Mouse (Mus musculus): ENCODE measurements around the gene Mme. TPM values are rescaled to one million over a fixed set of nuclear protein-coding genes. Genes with fewer than 3 reads are reported as not detected.

Mme gene
- 2.3 TPM in 2 replicates for polyA plus RNA-seq (2014; fragmentation: Nextera tagmentation; extraction: Ambion mirVana)

DNA sequence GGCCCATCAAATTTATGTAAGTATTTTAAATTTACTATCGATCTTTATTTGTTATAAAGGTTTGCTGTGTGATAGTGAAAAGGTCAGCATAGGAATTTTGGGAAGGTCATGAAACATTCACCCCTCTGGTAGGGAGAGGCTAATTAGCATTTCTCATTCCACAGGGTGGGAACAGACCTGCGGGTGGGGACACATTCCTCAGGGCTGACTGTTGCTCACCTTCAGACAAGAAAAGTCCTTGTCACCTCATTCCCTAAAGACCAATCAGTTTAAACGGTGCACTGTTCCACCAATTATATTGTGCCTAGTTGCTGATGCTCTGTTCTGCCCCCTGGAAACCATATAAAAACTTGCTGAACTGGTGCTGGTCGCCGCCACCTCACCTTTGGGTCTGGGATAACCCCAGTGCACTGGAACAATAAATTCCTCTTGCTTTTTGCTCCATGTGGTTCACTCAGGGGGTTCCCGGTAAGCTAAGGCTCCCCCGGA, at the start of gene Mme:
Mme (plus strand) TSS at position 439 of the 489 bp plus-strand sequence.
- Histone ChIP-seq H3K4me2 (replicated peaks; ENCODE audit: low read depth, low read length) (no peak within 1 kb of the TSS), H3K36me3 (ENCODE audit: control insufficient read depth, insufficient read depth, low read length) (no peaks in the 10 kb centered on the region), H3K27ac (ENCODE audit: low read length) (no peak within 1 kb of the TSS), H3K9me3 (ENCODE audit: control insufficient read depth, low read depth, low read length) (no peaks in the 10 kb centered on the region), H3K9ac (replicated peaks; ENCODE audit: low read depth, low read length) (no peak within 1 kb of the TSS), H3K4me1 (ENCODE audit: control insufficient read depth, insufficient read depth, low read length) (no peaks in the 10 kb centered on the region), H3K4me3 (ENCODE audit: low read depth, low read length) (no peak within 1 kb of the TSS), H3K27me3 (ENCODE audit: control insufficient read depth, insufficient read depth, low read length) (no peaks in the 10 kb centered on the region)
- ATAC-seq (ENCODE audit: insufficient number of reproducible peaks, insufficient read depth, low FRiP score, low read depth) = no peak
- WGBS = 78% methylated on average over 7 of the region's 7 CpGs

DNA sequence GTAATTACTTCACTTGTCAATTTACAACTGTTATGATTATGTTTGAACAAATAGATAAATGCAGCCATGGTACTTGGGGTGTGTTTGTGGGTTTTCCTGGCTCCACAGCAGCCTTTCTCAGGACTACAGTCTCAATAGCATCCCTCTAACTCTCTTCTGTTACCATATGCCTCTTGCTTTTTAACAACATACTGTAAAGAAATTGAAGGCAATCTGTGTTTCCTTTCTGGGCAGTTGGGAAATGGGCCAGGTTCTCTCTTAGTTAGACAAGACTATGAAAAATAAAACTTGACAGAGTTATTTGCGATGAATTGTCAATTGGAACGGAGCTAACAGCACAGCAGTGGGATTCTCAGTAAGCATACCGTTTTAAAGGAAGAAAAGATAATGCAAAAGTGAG, 44.8 kb upstream of the Mme start:
- ATAC-seq (ENCODE audit: insufficient number of reproducible peaks, insufficient read depth, low FRiP score, low read depth) = no peak
- 74% methylated on average over 3 of the region's 3 CpGs for WGBS

DNA sequence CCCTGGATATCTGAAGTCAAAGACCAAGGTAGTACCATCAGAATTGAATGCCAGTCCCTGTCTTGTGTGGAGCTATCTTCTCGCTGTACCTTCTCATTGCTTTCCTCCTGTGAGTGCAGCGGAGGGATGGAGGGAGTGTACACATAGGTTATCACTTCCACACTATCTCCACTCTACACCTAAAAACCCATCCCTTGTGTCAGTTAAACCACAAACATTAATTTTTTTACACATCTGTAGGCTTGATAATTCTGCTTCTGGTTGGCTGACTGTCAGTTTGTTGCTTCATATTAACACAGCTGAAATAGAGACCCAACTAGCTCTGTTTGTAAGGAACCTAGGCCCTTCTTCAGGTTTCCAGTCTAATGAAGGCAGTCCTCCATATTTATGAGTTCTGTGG, 43.3 kb upstream of the Mme start:
- Histone ChIP-seq H3K9ac (replicated peaks; ENCODE audit: low read depth, low read length) (no peak overlapping the region), H3K27ac (ENCODE audit: low read length) (no peak overlapping the region), H3K4me3 (ENCODE audit: low read depth, low read length) (no peak overlapping the region), H3K36me3 (ENCODE audit: control insufficient read depth, insufficient read depth, low read length) (no peaks in the 10 kb centered on the region), H3K9me3 (ENCODE audit: control insufficient read depth, low read depth, low read length) (no peaks in the 10 kb centered on the region), H3K4me2 (replicated peaks; ENCODE audit: low read depth, low read length) (no peak overlapping the region), H3K4me1 (ENCODE audit: control insufficient read depth, insufficient read depth, low read length) (no peaks in the 10 kb centered on the region), H3K27me3 (ENCODE audit: control insufficient read depth, insufficient read depth, low read length) (no peaks in the 10 kb centered on the region)
- 89% methylated on average over 2 of the region's 2 CpGs for WGBS
- no peak for ATAC-seq (ENCODE audit: insufficient number of reproducible peaks, insufficient read depth, low FRiP score, low read depth)

More for the DNA sequence above, 44.8 kb upstream of the Mme start:
- H3K9ac ChIP-seq (replicated peaks; ENCODE audit: low read depth, low read length) = no peak overlapping the region
- no peaks in the 10 kb centered on the region for H3K9me3 ChIP-seq (ENCODE audit: control insufficient read depth, low read depth, low read length)
- no peaks in the 10 kb centered on the region for H3K27me3 ChIP-seq (ENCODE audit: control insufficient read depth, insufficient read depth, low read length)
- H3K27ac ChIP-seq (ENCODE audit: low read length) = no peak overlapping the region
- no peaks in the 10 kb centered on the region for H3K36me3 ChIP-seq (ENCODE audit: control insufficient read depth, insufficient read depth, low read length)
- H3K4me2 ChIP-seq (replicated peaks; ENCODE audit: low read depth, low read length) = no peak overlapping the region
- H3K4me1 ChIP-seq (ENCODE audit: control insufficient read depth, insufficient read depth, low read length) = no peaks in the 10 kb centered on the region
- H3K4me3 ChIP-seq (ENCODE audit: low read depth, low read length) = no peak overlapping the region

DNA sequence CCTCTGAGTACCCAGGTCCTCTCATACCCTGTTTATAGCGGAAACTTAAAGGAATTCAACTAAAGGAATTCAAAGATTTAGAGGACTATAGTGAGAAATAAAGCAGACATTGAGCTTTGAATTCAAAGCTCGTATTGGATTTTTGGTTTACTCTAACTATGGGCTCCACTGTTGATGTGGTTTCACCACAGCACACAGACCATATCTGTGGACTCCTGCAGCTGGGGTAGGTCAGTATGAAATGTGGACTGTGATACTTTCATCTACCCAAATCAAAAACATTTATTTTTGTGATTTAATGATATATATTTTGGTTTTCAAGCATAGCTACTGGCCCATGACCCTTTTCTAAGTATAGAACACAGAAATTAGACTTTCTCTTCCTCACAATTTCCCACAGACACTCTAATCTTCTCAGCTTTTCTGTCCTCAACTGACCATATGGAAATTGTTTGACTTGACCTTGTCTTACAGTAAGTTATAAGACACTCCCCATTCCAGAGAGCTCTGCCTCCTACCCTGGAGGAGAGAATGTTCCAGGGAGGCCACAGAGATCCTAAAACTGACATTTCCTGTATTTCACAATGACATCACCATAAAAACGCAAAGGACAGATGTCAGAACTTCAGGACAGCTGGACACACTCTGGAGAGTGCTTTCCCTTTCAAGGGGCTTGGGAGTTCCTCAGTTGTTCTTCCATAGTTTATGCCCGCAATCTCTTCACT, 19.3 kb upstream of the Mme start:
- Histone ChIP-seq H3K4me1 (ENCODE audit: control insufficient read depth, insufficient read depth, low read length) (no peaks in the 10 kb centered on the region), H3K9me3 (ENCODE audit: control insufficient read depth, low read depth, low read length) (no peaks in the 10 kb centered on the region), H3K4me2 (replicated peaks; ENCODE audit: low read depth, low read length) (no peak overlapping the region), H3K27me3 (ENCODE audit: control insufficient read depth, insufficient read depth, low read length) (no peaks in the 10 kb centered on the region), H3K27ac (ENCODE audit: low read length) (no peak overlapping the region), H3K4me3 (ENCODE audit: low read depth, low read length) (no peak overlapping the region), H3K9ac (replicated peaks; ENCODE audit: low read depth, low read length) (no peak overlapping the region), H3K36me3 (ENCODE audit: control insufficient read depth, insufficient read depth, low read length) (no peaks in the 10 kb centered on the region)
- ATAC-seq (ENCODE audit: insufficient number of reproducible peaks, insufficient read depth, low FRiP score, low read depth) = peak; percentile 61; the same call in 1 of the 2 replicates
- WGBS = 73% methylated on average over 4 of the region's 4 CpGs

DNA sequence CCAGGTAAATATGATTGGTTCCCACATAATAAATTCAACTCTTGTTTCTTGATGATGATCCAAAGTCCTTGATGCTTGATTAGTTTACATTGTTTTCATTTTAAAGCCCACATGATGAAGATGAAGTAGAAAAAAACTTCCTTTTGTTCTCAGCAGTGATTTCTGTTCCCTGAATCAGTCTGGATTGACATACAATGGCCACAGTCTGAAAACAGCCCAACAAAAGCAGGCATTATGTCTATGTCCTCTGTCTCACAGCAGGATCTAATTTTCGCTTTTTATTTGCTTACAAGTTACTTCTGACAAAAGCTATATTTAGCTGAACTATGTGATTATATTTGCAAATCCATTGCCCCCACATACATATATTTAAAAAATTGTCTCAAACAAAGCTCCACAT, 17.7 kb upstream of the Mme start:
- H3K27me3 ChIP-seq (ENCODE audit: control insufficient read depth, insufficient read depth, low read length) = no peaks in the 10 kb centered on the region
- H3K9me3 ChIP-seq (ENCODE audit: control insufficient read depth, low read depth, low read length) = no peaks in the 10 kb centered on the region
- H3K4me3 ChIP-seq (ENCODE audit: low read depth, low read length) = no peak overlapping the region
- H3K4me1 ChIP-seq (ENCODE audit: control insufficient read depth, insufficient read depth, low read length) = no peaks in the 10 kb centered on the region
- H3K9ac ChIP-seq (replicated peaks; ENCODE audit: low read depth, low read length) = no peak overlapping the region
- 65% methylated on average over 1 of the region's 1 CpGs for WGBS
- H3K27ac ChIP-seq (ENCODE audit: low read length) = no peak overlapping the region
- no peaks in the 10 kb centered on the region for H3K36me3 ChIP-seq (ENCODE audit: control insufficient read depth, insufficient read depth, low read length)
- no peak overlapping the region for H3K4me2 ChIP-seq (replicated peaks; ENCODE audit: low read depth, low read length)
- no peak for ATAC-seq (ENCODE audit: insufficient number of reproducible peaks, insufficient read depth, low FRiP score, low read depth)

DNA sequence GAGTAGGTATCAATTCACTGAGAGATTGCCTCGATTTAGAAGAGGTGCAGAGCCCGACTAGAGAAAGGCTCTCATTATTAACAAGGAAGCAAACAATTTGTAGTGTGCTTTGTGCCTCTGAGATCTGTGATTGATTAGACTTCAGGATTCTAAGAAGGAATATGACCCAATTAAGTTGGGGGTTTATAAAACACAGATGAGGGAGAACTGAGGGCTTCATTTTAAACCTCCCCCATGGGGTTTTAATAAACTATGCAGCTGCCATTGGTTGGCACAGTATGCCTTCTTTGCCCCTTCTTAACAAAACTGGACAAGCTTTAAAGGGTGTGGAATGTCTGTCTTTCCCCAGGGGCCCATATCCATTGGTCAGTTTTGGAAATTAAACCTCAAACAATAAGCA, 5.4 kb upstream of the Mme start:
- Histone ChIP-seq H3K27me3 (ENCODE audit: control insufficient read depth, insufficient read depth, low read length) (no peaks in the 10 kb centered on the region), H3K4me3 (ENCODE audit: low read depth, low read length) (no peak overlapping the region), H3K9ac (replicated peaks; ENCODE audit: low read depth, low read length) (no peak overlapping the region), H3K36me3 (ENCODE audit: control insufficient read depth, insufficient read depth, low read length) (no peaks in the 10 kb centered on the region), H3K9me3 (ENCODE audit: control insufficient read depth, low read depth, low read length) (no peaks in the 10 kb centered on the region), H3K4me2 (replicated peaks; ENCODE audit: low read depth, low read length) (no peak overlapping the region), H3K4me1 (ENCODE audit: control insufficient read depth, insufficient read depth, low read length) (no peaks in the 10 kb centered on the region), H3K27ac (ENCODE audit: low read length) (no peak overlapping the region)
- WGBS = 52% methylated on average over 2 of the region's 2 CpGs
- no peak for ATAC-seq (ENCODE audit: insufficient number of reproducible peaks, insufficient read depth, low FRiP score, low read depth)

DNA sequence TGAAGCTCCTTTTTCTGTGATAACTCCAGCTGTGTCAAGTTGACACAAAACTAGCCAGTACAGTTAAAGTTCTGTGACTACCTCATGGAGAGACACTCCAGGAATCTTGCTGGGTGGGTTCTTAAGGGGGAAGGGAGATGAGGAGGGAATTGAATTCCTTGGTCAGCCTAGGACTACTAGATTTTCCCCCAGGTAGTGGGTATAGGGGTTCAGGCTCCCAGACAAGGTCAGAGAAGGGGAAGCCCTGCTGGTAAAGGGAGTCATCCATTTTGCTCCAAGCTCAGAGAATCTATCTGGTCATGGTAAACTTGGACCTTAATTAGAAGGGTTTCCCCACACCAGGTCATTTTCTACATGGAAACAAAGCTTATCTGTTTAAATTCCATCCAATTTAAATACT, 2.4 kb downstream of the Mme start:
- Histone ChIP-seq H3K4me1 (ENCODE audit: control insufficient read depth, insufficient read depth, low read length) (no peaks in the 10 kb centered on the region), H3K4me2 (replicated peaks; ENCODE audit: low read depth, low read length) (no peak overlapping the region), H3K27ac (ENCODE audit: low read length) (no peak overlapping the region), H3K36me3 (ENCODE audit: control insufficient read depth, insufficient read depth, low read length) (no peaks in the 10 kb centered on the region), H3K4me3 (ENCODE audit: low read depth, low read length) (no peak overlapping the region), H3K9ac (replicated peaks; ENCODE audit: low read depth, low read length) (no peak overlapping the region), H3K27me3 (ENCODE audit: control insufficient read depth, insufficient read depth, low read length) (no peaks in the 10 kb centered on the region), H3K9me3 (ENCODE audit: control insufficient read depth, low read depth, low read length) (no peaks in the 10 kb centered on the region)
- ATAC-seq (ENCODE audit: insufficient number of reproducible peaks, insufficient read depth, low FRiP score, low read depth) = no peak

- Histone ChIP-seq H3K4me2 (replicated peaks; ENCODE audit: low read depth, low read length) (no peak overlapping the region), H3K36me3 (ENCODE audit: control insufficient read depth, insufficient read depth, low read length) (no peaks in the 10 kb centered on the region), H3K27me3 (ENCODE audit: control insufficient read depth, insufficient read depth, low read length) (no peaks in the 10 kb centered on the region), H3K9me3 (ENCODE audit: control insufficient read depth, low read depth, low read length) (no peaks in the 10 kb centered on the region), H3K4me3 (ENCODE audit: low read depth, low read length) (no peak overlapping the region), H3K9ac (replicated peaks; ENCODE audit: low read depth, low read length) (no peak overlapping the region), H3K27ac (ENCODE audit: low read length) (no peak overlapping the region), H3K4me1 (ENCODE audit: control insufficient read depth, insufficient read depth, low read length) (no peaks in the 10 kb centered on the region)
- WGBS = 93% methylated on average over 2 of the region's 2 CpGs
- no peak for ATAC-seq (ENCODE audit: insufficient number of reproducible peaks, insufficient read depth, low FRiP score, low read depth)
These were observed 30.8 kb downstream of the Mme start for GRCm38 (mm10) chr3:63272091-63272490.

DNA sequence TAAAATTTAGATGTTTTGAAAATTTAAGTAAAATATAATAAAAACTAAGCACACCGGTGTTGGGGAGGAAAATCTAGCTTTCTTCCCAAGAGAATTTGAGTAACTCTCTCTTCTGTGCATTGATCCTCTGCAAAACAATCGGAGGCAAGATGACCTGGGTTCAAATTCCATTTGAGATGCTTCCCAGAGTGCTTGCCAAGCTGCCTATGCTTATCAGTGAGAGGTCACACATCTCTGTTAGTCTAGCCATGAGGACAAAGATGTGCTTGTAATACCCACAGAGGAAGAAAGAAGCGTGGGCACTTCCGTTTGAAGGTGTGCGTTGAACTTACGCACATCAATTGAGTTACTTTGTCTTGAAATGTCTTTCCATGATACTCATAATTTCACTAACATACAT, 53.0 kb downstream of the Mme start:
- Histone ChIP-seq H3K27me3 (ENCODE audit: control insufficient read depth, insufficient read depth, low read length) (no peaks in the 10 kb centered on the region), H3K27ac (ENCODE audit: low read length) (no peak overlapping the region), H3K9ac (replicated peaks; ENCODE audit: low read depth, low read length) (no peak overlapping the region), H3K4me3 (ENCODE audit: low read depth, low read length) (no peak overlapping the region), H3K9me3 (ENCODE audit: control insufficient read depth, low read depth, low read length) (no peaks in the 10 kb centered on the region), H3K4me2 (replicated peaks; ENCODE audit: low read depth, low read length) (no peak overlapping the region), H3K4me1 (ENCODE audit: control insufficient read depth, insufficient read depth, low read length) (0 out of 2 replicates have a peak, but pooled peaks cover 5% of the 10 kb centered on the region), H3K36me3 (ENCODE audit: control insufficient read depth, insufficient read depth, low read length) (no peaks in the 10 kb centered on the region)
- WGBS = 61% methylated on average over 6 of the region's 6 CpGs
- ATAC-seq (ENCODE audit: insufficient number of reproducible peaks, insufficient read depth, low FRiP score, low read depth) = no peak

All from stomach, embryonic 14.5 days (tissue).